Mouse (Mus musculus) layer of hippocampus, postnatal 25 days (tissue): ENCODE measurements around the gene Emp2. TPM values are rescaled to one million over a fixed set of nuclear protein-coding genes. Genes with fewer than 3 reads are reported as not detected.

Source experiments
- DNase-seq, 2 experiments: peaks; one replicate each; pipeline ENCODE4 v3.0.0; 2022; ENCODE audit warnings: mixed read lengths in 2 of 2, low spot score in 1 of 2; ENCODE audit errors: extremely low spot score in 1 of 2
- microRNA-seq, 2 experiments: library from miRNA; unstranded; fragments of <30 nt; microRNA quantifications; one replicate each; pipeline ENCODE4 v1.2.0; 2021
- total RNA-seq, 2 experiments: library from RNA; stranded (reverse); gene quantifications; 2 replicates each; pipeline ENCODE4 v1.2.3; 2021

The Emp2 gene
- total RNA-seq, 2 experiments from 2014 or later, result 18.4 to 19.1 TPM

- peak in 1 of 2 experiments; percentile 69 for DNase-seq
Observed at GRCm38 (mm10) chr16:10272256-10272655, 41.5 kb downstream of the Emp2 start.

- DNase-seq, result no peak
Observed at GRCm38 (mm10) chr16:10253993-10254392, 59.8 kb downstream of the Emp2 start.

- DNase-seq, result no peak
Observed at GRCm38 (mm10) chr16:10236601-10237000, 77.2 kb downstream of the Emp2 start.

Small RNA genes within 50 kb of the gene (microRNA-seq; reads per million reads assigned to microRNA genes)
- 0 reads per million in 2 experiments for gene Gm22932

Other genes with a start within 250 kb of the Emp2 start
- not detected for gene Rpl39l, start 143.7 kb downstream of the Emp2 start, total RNA-seq
- not detected for gene Atf7ip2, start 121.3 kb downstream of the Emp2 start, total RNA-seq
- gene Tekt5, start 81.5 kb upstream of the Emp2 start, total RNA-seq, result 1 to 10 TPM; 6.6 TPM
- gene Nubp1, start 98.0 kb upstream of the Emp2 start, total RNA-seq, result 10 to 100 TPM; 16.5 to 17.6 TPM
- gene Tvp23a, start 133.4 kb upstream of the Emp2 start, total RNA-seq, result 10 to 100 TPM; 30.9 to 32.0 TPM
- not detected for gene Ciita, start 166.1 kb upstream of the Emp2 start, total RNA-seq
- gene Dexi, start 229.1 kb upstream of the Emp2 start, total RNA-seq, result 10 to 100 TPM; 57.1 to 58.3 TPM
- gene Clec16a, start 231.4 kb upstream of the Emp2 start, total RNA-seq, result 10 to 100 TPM; 97.5 to 98.9 TPM